Mouse (Mus musculus): Measurements from ENCODE around the gene Elmsan1.

Gene Elmsan1

DNA sequence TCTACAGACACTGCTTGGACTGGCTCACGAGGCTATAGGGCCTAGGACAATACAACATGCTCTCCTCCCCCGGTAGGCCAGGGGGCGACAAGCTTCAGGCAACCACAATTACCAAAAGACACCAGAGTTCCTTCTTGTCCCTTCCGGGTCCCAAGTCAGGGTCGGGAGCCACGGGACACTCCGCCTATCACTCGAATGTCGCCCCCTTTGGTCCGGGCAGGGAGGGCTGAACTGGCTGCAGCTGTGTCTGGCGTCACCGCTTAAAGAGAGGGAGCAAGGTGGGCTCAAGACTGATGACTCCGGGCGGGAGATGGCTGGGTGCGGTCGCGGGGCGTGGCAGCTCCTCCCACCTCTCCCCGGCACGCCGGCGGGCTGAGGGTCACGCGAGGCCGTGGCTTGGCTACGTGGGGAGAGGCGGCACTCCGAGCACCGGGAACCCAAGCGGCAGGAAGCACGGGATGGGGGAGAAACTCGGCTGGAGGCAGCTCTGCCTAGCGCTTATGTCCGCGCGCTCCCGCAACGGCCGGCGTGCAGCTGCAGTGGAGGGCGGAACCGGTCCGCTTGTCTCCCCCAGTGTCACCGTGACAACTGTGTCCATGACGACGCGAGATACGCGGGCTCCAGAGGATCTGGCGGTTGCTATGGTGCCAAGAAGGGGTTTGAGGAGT lies 70.6 kb downstream of the Elmsan1 start, which contains the start of gene Pnma1:
Gene Pnma1 (minus strand): TSS at position 536 of the 668 bp plus-strand sequence.
- DNase-seq: peak; percentile 84

DNA sequence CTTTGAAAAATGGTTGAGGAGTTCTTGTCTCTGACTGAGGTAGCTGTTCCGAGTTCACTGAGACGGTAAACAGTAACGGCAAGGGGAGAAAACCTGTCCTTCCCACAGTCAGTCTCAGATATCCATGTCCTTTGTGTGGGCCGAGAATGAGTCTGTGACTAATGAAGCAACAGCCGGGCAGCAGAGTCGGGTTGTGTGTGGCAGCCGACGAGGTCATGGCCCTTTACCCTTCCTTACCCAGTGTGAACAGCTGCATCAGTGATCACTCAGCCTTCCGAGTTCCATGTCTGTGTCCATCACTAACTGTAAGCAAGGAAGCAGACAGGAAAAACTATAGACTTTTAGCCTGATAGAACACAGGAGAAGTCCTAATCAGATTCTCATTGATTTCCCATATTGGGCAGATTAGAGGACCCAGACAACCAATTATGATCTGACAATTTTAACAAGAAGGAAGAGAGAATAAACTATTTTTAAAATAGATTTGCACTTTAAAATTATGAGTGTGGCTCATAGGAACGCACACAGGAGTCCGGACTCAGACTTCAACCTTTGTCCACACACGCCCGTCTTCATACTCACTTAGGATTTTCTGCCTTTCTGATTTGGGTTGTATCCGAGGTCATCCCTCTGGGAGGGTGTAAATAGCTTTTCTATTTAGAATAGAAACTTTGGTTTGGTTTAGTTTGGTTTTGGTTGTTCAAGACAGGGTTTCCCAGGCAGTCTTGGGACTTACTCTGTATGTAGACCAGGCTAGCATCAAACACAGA lies 76.2 kb downstream of the Elmsan1 start:
- no peak for DNase-seq

DNA sequence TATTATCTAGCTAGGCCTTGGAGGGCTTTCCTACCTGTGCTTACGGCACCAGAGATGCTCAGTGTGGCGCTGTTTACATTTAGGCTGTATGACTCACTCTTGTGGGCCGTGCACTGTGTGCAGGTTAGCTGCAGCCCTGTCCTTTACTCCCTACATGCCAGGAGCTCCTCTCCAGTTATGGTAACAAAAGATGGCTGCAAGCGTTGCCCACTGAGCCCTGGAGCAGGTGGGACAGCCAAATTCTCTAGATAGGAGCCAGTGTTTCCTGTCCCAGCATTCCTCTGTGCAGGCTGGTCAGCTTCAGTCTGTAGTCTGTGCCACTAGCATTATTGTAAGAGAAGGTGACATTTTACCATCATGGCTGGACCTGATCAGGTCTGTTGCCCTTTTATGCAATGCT lies 77.4 kb downstream of the Elmsan1 start:
- DNase-seq: no peak

DNA sequence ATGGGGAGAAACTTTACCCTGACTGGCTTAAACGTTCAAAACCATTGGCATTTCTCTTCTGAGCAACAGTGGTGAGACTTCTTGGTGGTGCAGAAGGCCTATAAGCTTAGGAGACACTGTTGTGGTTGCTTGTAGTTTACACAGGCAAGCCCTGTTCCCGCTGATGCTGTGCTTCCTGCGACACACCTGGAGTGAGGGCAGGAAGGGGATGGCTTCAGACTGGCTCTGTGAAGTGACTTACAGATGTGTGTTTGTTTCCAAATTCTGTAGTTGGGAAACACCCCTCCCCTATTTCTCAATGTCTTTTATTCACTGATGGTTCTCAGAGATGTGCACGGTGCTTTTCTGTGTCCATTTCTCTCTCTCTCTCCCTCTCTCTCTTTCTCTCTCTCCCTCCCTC lies 78.5 kb downstream of the Elmsan1 start:
- DNase-seq: no peak

DNA sequence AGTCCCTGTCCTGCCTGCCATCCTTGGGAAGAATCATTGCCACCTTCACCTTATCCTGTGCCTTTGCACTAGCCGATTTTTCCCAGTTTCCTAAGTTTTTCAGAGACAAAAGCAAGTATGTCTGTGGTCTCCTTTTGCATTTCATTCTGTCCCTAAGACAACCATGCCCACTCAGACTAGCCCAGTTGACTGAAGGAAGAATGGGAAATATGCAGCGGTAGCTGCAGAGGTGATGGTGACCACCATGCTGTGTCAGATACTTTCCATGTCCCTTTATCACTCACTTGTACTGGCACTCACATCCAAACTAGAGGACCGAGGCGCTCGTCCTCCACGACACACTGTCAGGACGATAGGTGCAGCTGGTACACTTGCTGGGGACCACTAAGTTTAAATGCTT lies 81.5 kb downstream of the Elmsan1 start:
- DNase-seq: no peak

DNA sequence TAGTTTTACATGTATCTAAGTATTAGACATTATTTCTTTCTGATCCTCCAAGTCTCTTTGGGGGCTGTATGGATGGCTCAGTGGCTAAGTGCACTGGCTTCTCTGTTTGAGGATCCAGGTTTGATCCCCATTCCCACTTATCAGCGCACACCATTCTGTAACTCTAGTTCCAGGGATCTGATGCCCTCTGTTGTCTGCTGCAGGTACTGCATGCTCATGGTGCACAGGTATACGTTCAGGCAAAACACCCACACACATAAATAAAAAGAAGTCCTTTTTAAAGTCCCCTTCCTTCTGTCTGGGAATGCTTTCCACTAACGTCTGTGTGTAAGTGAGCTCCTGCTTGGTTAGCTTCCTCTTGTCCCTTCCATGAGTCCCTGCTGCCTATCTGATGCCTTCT lies 86.4 kb downstream of the Elmsan1 start:
- peak; percentile 51 for DNase-seq

DNA sequence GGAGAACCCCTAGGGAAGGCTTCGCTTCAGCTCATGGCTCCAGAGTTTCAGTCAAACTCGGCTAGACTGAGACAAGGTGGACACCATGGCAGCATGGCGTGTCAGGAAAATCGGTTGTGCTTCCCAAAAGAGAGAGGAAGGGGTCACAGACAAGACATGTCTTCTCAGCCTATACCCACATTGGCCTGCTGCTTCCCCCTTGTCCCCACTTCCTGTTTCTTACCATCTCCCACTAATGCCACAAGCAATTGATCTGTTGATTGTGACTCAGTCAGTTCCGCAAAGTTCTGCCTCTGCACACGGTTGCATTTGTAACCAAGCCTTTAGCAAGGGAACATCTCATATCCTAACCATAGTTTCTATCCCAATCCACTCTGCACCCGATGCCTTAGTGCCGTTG lies 88.8 kb downstream of the Elmsan1 start:
- DNase-seq: no peak

DNA sequence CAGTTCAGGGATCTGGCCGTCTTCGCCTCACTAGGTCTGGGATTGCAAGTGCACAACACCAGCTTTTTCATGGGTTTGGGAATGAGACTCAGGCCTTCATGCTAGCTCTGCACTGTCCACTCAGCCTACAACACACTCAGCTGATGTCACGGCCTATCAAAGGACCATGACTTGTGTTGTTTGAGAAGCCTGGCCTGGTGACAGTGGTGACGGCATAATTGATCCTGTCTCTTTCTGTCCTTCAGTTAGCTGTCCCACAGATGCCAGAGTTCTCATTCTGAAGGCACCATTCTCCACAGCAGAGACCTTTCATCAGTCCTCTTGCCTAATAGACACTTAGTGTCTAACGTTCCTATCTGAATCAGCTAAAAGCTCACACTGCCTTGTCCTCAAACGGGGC lies 90.1 kb downstream of the Elmsan1 start:
- no peak for DNase-seq

DNA sequence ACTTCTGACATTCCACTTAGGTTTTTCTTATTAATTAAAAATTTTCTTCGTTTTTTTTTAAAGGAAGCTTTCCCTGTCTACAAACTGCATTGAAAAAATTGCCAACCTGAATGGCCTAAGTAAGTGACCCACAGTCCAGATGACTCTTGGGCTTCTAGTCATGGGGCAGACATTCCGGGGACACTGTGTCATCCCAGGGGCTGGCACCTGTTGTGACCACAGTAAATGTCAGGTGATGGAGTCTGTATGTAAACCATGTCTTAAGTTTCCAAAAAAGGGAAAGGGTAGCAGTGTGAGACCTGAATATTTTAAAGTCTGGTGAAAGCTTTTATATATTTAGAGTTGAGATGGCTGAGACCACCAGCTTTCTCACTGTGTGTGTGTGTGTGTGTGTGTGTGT lies 91.8 kb downstream of the Elmsan1 start:
- no peak for DNase-seq

DNA sequence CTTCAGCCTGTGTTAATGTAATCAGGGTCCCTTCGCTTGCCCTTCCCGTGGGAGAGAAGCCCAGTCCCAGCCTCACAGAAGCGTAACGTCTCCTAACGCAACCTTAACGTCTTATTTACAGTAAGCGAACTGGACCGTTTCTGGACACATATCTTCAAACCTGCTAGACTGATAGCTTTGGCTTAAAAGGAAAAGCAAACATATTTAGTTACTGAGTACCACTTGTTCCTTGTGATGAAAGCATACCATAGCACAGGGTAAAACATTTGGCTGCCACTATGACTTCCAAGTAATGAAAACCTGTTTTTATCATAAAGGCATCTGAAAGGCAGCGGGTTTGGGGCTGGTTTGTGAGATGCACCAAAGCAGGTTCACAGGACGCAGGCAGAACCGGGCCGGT lies 92.8 kb downstream of the Elmsan1 start:
- no peak for DNase-seq

DNA sequence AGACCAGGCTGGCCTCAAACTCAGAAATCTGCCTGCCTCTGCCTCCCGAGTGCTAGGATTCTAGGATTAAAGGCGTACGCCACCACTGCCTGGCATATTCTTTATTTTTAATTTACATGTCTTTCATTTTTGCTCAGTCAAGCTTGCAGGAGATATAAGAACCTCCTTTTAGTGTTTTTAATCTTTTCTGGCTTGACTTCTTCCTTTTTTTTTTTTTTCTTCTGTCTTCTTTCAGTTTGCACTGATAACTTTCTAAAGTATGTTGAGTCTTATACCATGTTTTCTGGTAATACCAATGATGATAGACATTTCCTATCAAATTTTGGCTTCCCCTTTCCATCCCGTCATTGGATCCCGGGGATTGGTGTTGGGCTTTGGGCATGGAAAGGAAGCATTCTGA lies 99.1 kb downstream of the Elmsan1 start:
- DNase-seq: no peak

DNA sequence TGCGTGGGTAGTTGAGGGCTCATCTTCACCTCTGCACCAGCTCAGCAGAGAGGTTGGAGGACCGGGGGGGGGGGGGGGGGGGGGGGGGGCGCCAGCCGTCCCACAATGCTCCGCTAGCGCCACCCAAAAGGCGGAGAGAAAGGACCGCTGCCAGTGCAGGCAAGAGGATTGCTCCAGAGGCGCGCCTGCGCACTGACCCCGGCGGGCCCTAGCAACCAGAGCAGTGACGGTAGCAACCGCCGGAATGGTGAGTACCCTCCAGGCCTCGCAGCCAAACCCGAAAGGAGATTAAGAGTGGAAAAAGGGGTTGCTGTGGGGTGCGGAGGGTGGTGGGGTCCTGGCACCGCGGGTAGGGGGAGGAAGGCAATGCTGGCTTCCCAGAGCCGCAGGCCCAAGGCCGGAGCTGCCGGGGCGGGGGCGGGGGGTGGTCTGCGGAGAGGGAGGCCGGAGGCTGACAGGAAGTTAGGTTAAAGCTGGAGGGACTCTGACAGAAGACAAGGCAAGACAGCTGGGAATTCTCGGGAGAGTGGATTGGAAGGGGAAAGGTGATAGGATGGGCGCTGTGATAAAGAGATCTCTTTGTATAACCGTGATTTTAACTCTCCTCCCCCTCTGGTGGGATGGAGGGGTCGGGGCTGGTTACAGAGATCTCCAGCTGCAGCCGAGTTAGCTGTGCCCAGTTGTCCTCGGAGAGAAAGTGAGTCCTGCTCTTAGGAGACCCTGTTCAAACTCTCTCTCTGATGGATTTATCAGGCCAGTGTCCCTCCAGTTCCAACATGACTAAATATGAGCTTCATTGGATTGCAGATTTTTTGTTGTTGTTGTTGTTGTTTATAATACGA lies 104.3 kb downstream of the Elmsan1 start, which contains the start of gene Dnal1:
Gene Dnal1 (plus strand): TSS at position 214 of the 842 bp plus-strand sequence.
- DNase-seq: peak; percentile 95

DNA sequence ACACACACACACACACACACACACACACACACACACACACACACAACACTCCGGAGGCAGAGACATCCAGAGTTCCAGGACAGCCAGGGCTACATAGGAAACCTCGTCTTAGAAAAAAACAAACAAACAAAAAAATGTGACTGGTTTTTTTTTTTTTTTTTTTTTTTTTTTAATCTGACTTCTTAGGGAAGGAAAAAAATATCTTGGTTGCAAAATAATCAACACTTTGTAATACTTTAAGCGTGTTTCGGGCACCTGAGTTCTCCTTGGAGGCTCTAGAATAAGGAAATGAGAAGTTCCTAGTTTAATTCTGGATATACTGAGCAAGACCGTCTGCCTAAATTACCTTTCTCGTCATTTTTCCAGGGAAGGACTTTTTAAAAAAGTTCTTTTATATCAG lies 105.0 kb downstream of the Elmsan1 start:
- DNase-seq: no peak

DNA sequence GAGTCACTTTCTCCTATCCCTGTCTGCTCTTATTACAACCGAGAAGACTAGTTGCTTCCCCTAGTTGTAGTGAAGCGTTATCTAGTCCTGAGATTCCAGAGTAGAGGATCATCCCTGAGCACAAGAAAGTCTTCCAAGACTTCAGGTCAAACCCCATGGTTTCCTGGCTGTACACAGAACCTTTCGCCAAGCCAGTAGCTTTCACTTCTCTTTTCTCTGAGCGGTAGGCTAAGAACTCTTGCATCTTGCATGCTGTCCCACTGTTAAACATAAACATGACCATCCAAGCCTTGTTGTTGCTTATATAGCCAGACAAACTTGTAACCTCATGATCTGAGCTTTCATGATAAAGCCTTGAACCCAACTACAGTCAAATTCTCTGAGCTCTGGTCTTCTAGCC lies 107.9 kb downstream of the Elmsan1 start:
- no peak for DNase-seq

DNA sequence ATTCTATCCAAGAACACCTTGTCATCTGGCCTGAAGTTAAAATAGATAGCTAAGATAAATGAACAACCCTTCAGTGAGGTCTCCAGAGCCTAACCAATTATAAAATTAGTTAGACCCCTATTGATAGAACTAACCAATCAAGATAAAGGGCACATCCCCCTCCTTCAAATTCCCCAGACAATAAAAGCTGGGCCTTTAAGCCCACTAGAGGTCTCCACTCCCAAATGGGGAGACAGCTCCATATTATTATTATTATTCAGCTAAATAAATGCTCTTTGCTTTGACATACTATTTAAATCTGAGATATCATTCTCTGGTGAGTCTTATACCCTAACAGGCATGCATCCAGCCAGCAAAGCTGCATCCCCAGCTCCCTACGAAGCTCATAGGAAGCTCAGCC lies 108.8 kb downstream of the Elmsan1 start:
- no peak for DNase-seq

DNA sequence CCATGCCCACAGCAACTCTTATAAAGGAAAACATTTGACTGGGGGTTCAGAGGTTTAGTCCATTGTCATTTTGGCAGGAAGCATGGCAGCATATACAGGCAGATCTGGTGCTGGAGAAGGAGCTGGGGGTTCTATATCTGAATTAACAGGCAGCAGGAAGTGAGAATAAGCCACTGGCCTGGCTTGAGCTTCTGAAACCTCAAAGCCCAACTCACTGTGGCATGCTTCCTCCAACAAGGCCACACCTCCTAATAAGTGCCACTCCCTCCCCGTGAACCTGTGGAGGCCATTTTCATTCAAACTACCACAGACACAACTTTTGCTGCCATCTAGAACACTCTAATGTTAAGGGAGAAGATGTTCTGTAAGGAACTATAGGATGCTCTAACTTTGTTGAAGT lies 111.0 kb downstream of the Elmsan1 start:
- no peak for DNase-seq

DNA sequence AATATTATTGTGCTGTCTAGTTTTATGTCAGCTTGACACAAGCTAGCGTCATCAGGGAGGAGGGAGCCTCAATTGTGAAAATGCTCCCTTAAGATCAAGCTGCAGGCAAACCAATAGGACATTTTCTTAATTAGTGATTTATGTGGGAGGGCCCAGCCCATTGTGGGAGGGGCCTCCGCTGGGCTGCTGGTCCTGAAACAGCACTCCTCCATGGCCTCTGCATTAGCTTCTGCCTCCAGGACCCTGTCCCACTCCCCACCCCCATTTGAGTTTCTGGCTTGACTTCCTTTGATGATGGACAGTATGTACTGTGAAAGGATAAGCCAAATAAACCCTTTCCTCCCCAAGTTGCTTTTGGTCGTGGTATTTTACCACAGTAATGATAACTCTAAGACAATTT lies 111.7 kb downstream of the Elmsan1 start:
- peak; percentile 12 for DNase-seq

DNA sequence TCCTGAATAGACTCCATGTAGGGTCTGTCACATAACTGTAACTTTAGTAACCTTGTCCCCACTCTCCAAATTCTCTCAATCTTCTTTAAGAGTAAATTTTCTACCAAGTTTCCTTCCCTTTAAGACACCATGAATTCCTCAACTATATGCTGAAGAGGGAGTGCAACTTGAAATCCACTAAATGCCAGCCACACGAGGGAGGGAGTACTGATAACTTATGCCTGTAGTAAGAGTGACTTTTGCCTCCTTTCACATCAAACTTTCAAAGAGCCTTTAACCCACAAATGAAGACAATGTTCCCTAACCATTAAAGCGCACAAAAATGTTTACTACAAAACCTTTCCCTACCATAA lies 117.2 kb downstream of the Elmsan1 start:
- no peak for DNase-seq

DNA sequence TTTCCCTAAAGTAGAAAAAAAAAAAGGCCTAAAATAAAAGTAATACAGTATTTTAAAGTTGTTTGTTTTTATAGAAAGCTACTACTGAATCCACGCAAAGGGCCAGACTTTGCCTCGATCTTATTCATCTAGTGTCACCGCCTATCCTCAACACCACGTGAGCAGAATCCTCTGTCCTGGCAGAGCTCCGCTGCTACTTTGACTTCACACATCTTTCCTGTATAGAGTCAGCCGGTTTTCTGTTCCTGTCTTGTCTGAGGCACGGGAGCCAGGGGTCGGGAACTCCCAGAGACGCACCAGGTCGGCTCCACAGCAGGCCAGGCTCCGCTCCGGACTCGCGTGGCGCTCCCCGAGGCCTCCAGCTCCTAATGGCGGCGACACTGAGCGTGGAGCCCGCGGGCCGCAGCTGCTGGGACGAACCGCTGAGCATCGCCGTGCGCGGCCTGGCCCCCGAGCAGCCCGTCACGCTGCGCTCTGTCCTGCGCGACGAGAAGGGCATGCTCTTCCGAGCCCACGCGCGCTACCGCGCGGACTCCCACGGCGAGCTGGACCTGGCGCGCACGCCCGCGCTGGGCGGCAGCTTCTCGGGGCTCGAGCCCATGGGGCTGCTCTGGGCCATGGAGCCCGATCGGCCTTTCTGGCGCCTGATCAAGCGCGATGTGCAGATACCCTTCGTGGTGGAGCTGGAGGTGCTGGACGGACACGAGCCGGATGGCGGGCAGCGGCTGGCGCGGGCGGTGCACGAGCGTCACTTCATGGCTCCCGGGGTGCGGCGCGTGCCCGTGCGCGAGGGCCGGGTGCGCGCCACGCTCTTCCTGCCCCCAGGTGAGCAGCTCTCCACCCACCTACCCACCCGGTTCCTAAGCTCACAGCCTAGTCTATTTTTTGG lies 117.8 kb downstream of the Elmsan1 start, which contains the start of gene Acot6:
Gene Acot6 (plus strand): TSS at position 51 of the 889 bp plus-strand sequence.
- peak; percentile 59 for DNase-seq

DNA sequence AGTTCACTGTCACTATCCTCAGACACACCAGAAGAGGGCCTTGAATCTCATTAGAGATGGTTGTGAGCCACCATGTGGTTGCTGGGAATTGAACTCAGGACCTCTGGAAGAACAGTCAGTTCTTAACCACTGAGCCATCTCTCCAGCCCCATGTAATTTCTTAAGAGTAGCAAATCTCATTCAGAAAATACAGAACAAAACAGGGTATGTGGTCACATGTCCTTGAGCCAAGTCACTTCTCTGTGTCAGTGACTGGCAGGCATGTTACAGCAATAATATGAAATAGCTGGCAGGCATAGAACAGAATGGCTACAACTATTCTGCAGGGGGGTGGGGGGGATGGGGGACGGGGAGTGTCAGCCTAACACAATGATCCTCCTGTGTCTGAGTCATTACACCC lies 118.6 kb downstream of the Elmsan1 start:
- no peak for DNase-seq

DNA sequence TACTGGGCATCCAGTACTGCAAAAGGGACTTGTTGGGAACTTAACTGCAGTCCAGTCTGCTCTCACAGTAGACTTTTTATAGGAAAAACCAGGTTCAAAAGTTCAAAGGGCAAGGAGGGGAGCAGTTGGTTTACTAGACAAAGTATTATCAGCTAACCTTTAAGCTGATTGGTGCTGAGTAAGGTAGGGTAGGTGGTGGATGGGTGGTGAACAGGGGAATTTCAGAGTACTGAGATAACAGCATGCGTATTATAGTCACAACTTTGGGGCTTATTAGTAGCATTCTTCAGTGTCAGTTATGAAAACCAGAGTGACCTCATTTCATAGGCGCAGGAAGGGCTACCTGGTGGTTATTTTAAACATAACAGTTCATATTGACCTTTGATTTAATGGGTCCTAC lies 119.1 kb downstream of the Elmsan1 start:
- no peak for DNase-seq
